Mouse (Mus musculus) bone marrow, adult 2 months (tissue): ENCODE results near the gene Fer. TPM values are rescaled to one million over a fixed set of nuclear protein-coding genes. Genes with fewer than 3 reads are reported as not detected.

Experiments used
- H3K27ac ChIP-seq: fragments of 200-500 bp; 2 replicates; pipeline ENCODE4 v1.5.1; 2012; ENCODE audit warnings: low read depth, mild to moderate bottlenecking, control low read depth, inconsistent platforms, low read length; ENCODE audit not compliant: control insufficient read depth, poor library complexity, insufficient read depth
- H3K4me1 ChIP-seq: fragments of 200-500 bp; 2 replicates; pipeline ENCODE4 v1.6.1; 2011; ENCODE audit warnings: low read length; ENCODE audit not compliant: control insufficient read depth, insufficient read depth
- H3K4me3 ChIP-seq: fragments of 200-500 bp; replicated peaks from 2 replicates; pipeline ENCODE3; 2011; ENCODE audit warnings: mild to moderate bottlenecking, low read depth, low read length, control low read depth; ENCODE audit not compliant: control insufficient read depth
- CTCF ChIP-seq: fragments of 200-500 bp; IDR thresholded peaks from 2 replicates; pipeline ENCODE4 v1.5.1; 2011; ENCODE audit warnings: low read length, control low read depth; ENCODE audit not compliant: control insufficient read depth, insufficient read depth
- POLR2A ChIP-seq: fragments of 200-500 bp; IDR thresholded peaks from 2 replicates; pipeline ENCODE4 v1.6.1; 2011; ENCODE audit warnings: low read depth, mild to moderate bottlenecking, control low read depth, low read length, borderline replicate concordance; ENCODE audit not compliant: control insufficient read depth
- WGBS: fragments of 180-500 bp; shearing (Covaris S2); methylation state at CpG from one replicate; pipeline ENCODE4 v1.1.7; 2018; 5-methylcytosine and 5-hydroxymethylcytosine counted together
- polyA plus RNA-seq: library from polyadenylated mRNA; stranded (reverse); fragments of >200 nt; gene quantifications from 2 replicates; pipeline ENCODE4 v1.2.4, GENCODE M21; 2011; ENCODE audit warnings: low replicate concordance; ENCODE audit not compliant: missing spikeins, insufficient read depth, insufficient read length

Gene Fer
- polyA plus RNA-seq, 1 experiment: 4.9 TPM

DNA sequence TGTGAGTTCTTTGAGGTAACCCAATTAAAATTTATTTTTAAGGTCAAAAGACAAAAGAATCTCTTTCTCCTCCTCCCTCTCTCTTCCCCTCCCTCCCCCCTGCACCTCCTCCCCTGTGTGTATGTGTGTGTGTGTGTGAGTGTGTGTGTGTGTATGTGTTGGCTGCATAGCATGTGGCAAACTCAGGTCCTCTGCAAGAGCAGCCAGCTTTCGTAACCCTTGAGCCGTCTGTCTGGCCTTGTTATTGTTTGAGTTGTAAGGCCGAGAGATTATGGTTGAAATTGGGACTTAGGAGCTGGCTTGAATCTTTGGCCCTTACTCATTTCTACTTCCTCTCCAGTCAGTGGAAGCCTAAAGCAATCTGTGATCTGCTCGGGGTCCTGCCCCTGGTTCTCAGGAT, 17.1 kb downstream of the Fer start:
- Histone ChIP-seq H3K27ac (no peak overlapping the region), H3K4me1 (no peaks in the 10 kb centered on the region), H3K4me3 (no peak overlapping the region)
- 75% methylated on average over 4 of the region's 4 CpGs for WGBS
- TF ChIP-seq POLR2A: no peak
- TF ChIP-seq CTCF: no peak

DNA sequence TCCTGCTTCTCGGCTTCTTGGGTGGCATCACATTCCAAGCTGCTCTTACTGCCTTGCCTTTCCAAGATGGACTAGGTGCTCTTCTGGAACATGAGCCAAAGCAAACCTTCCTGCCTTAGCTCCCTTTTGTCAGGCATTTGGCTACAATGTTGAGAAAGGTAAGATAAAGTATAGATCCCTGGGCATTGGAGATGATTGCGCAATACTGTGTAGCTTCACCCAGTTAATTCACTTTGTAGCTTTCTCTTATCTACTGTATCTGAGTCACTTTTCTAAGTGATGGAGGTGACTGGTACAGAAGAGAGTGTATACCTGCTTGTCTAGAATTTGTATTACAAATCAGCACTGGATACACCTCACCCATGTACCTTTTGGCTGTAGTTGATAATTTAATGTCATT, 24.1 kb downstream of the Fer start:
- Histone ChIP-seq H3K4me1 (no peaks in the 10 kb centered on the region), H3K27ac (no peak overlapping the region), H3K4me3 (no peak overlapping the region)
- WGBS: 91% methylated on average over 2 of the region's 2 CpGs
- TF ChIP-seq POLR2A: no peak
- TF ChIP-seq CTCF: no peak

DNA sequence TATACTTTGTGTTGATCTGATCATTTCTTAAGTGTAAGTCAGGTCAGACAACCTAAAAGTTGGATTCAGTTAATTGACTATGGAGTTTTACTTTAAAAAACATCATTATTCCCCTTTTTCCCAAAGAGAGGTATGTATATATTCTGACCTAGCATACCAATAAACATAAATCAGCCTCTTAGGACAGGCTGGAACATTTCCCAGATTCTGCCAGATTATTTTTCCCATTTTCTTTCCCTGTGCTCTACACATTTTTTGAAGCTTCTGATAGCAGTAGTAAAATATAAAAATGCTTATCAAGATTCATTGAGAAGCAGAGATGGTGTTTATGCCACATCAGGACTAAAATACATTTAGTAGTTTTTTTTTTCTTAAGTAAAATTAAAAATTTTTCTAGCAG, 27.7 kb downstream of the Fer start:
- TF ChIP-seq CTCF (no peak), POLR2A (no peak)
- Histone ChIP-seq H3K4me3 (no peak overlapping the region), H3K4me1 (no peaks in the 10 kb centered on the region), H3K27ac (no peak overlapping the region)

DNA sequence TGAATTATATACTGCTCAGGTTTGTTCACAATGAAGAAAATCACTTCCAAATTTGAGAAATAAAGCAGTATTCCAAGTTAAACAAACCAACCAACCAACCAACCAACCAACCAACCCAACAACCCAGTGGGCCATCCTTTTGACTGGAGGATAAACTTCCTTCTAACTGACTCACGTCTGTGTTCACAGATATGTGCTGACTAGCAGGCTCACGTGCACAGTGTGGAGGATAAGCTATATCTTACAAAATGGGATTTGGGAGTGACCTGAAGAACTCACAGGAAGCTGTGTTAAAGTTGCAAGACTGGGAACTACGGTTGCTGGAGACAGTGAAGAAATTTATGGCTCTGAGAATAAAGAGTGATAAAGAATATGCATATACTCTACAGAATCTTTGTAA, 33.0 kb downstream of the Fer start:
- TF ChIP-seq CTCF: no peak
- TF ChIP-seq POLR2A: no peak
- no peak overlapping the region for H3K27ac ChIP-seq
- no peaks in the 10 kb centered on the region; the same call in 1 of the 2 replicates for H3K4me1 ChIP-seq
- WGBS: 61% methylated on average over 3 of the region's 3 CpGs
- H3K4me3 ChIP-seq: no peak overlapping the region

DNA sequence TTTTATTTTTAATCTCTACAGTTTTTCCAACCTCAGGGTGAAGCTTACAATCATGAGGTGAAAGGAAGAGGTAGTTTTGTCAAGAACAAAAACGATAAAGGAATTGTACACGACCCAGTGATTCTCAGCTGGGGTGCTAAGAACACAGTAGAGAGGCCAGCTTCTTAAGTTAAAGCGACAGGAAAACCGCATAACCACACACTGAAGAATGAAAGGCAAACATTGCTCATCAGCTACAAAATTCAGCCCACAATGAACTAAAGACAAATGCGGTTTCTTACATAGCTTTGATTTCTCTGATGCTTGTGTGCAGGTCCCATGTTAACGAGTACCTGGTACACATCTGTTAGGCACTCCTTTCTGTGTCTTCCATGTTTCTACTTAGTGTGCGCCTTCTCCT, 34.2 kb downstream of the Fer start:
- WGBS: 58% methylated on average over 7 of the region's 7 CpGs
- H3K4me3 ChIP-seq: no peak overlapping the region
- no peak overlapping the region for H3K27ac ChIP-seq
- TF ChIP-seq CTCF (no peak), POLR2A (no peak)
- H3K4me1 ChIP-seq: no peaks in the 10 kb centered on the region; the same call in 1 of the 2 replicates

DNA sequence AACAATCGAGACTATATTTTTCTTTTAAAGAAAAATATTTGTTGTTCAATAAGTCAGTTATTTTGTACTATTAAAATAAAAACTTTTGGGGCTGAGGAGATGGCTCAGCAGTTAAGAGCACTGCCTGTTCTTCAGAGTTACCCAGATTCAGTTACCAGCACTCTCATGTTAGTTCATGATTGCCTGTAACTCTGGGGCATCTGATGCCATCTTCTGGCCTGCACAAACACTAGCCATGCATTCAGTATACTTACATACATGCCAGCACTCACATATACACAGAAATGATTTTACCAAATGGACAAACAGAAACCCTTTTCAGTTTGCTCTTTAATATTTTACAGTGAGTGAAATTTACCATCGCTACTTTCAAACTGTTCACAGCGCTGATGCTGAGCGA, 46.4 kb downstream of the Fer start:
- Histone ChIP-seq H3K4me1 (no peaks in the 10 kb centered on the region), H3K4me3 (no peak overlapping the region), H3K27ac (no peak overlapping the region)
- 87% methylated on average over 4 of the region's 4 CpGs for WGBS
- TF ChIP-seq POLR2A: no peak
- TF ChIP-seq CTCF: no peak

DNA sequence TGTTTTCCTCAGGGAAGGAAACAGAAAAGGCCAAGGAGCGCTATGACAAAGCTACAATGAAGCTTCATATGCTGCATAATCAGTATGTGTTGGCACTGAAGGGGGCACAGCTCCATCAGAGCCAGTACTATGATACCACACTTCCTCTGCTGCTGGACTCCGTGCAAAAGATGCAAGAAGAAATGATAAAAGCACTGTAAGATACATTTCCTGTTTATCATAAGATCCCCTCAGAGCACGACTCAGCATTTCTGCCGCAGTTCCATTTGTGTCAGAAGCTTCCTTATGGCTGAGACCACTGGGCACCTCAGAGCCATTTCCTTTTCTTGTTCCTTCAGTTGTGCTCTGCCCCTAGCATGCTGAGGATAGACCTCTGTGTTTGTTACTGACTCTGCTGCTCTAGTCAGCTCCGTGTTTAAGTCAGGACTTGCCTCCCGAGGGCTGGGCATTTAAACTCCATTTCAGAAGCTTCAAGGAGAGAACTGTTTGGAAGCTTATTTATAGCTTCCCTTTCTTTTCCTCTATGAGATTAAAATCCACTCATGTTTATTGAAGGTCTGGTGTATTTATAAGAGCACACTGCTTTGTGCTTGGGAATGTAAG, 58.8 kb downstream of the Fer start:
- 15% methylated on average over 6 of the region's 6 CpGs for WGBS
- H3K4me3 ChIP-seq: no peak overlapping the region
- TF ChIP-seq POLR2A: no peak
- no peak for TF ChIP-seq CTCF

DNA sequence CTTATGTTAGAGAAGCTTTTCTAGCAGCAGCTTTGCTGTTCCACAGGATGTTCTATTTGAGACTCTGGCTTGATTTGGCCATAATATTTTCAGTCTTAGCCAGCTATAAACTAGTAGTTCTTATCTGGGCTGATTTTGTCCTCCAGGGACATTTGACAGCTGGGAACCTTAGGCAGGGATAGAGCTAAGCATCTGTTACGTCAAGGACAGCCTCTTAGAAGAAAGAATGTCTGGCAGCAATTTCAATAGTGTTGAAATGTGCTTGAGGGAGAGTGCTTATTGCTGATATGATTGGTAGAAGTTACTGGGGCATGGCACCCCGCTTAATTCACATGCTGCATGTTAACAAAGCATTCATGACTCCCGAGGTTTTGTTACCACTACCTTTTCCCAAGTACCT, 62.7 kb downstream of the Fer start:
- WGBS: 85% methylated on average over 3 of the region's 3 CpGs
- no peak overlapping the region for H3K27ac ChIP-seq
- no peaks in the 10 kb centered on the region; the same call in 1 of the 2 replicates for H3K4me1 ChIP-seq
- no peak overlapping the region for H3K4me3 ChIP-seq
- TF ChIP-seq CTCF: no peak
- TF ChIP-seq POLR2A: no peak

More for the DNA sequence above, 58.8 kb downstream of the Fer start:
- Histone ChIP-seq H3K4me1 (no peaks in the 10 kb centered on the region), H3K27ac (no peak overlapping the region)

DNA sequence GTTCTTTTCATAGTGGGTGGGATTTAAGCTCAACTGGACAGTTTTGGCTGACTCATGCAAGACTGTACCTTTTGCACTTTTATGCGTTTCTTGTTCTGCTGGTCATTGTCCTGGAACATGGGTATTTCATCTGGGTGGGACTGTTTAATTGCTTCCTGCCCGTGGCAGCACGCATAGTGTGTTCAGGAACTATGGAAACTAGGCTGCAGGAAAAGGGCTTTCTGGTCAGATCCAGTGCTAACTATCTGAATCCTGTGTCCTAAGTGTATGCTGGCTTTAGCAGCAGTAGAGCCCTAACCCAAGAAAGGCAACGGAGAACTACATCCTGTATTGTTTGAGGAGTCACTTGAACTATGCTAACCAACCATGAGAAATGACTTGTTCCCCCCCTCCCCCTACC, 67.8 kb downstream of the Fer start:
- 65% methylated on average over 4 of the region's 4 CpGs for WGBS
- Histone ChIP-seq H3K27ac (no peak overlapping the region), H3K4me1 (no peaks in the 10 kb centered on the region; the same call in 1 of the 2 replicates), H3K4me3 (no peak overlapping the region)
- TF ChIP-seq CTCF: no peak
- no peak for TF ChIP-seq POLR2A
